Mouse (Mus musculus): ENCODE data around the gene Olfr805. TPM values are rescaled to one million over a fixed set of nuclear protein-coding genes. Genes with fewer than 3 reads are reported as not detected.

The Olfr805 gene
- not detected for polyA plus RNA-seq (2012; fragmentation: generic; extraction: Trizol)

DNA sequence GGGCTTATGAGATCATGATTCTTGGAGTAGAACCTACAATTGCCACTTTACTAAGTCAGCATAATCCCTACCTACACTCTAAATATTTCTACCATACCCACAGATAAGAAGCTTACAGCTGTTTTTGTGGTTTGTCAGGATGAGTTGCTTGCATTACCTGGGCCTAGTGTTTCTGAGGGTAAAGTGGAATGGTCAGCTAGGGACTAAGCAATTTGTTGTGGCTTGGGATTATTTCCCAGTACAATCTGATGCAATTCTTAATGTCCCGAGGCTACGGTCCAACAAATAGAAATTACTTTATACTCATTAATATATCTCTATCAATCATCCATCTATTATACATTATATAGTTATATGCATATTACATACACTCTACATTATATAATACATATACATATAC is at the start of gene Olfr805:
Olfr805 (minus strand) TSS at position 101 of the 400 bp plus-strand sequence.

DNA sequence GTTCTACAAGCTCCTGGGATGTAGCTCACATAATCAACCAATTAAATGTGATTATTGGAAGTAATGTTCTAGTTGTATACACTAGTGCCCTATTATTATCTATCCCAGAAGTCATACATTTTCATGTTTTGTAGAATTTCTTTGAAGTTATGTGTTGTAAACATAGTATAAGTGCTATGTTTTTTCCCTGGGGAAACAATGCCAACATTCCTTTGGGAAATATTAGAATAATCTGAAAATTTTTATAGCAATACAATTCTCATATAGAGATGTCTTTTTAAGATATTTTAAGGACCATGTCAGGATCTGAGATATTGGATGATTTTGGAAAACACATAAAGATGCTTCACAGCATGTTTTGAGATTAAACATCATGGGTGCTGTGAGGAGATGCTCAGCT is 45.2 kb upstream of the Olfr805 start, which contains the start of gene Olfr809:
Olfr809 (plus strand) TSS at position 301 of the 400 bp plus-strand sequence.

DNA sequence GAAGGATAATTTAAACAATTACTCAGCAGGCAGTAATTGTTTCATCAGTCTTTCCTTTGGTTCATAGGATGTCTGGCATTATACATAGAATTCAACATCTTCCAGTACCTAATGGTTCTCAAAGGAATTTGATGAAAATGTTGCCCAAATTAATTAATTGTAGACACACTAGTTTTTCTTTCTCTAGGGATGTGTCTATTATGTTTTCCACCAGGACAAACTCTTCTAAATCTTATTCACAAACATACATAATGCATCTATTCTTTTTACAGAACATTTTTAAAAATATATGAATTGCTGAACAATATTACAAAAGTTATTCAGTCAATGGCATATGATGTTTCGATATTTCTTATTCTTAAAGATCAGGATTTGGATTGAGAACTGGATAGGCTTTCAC is 36.0 kb upstream of the Olfr805 start, which contains the start of gene Olfr808:
Olfr808 (plus strand) TSS at position 301 of the 400 bp plus-strand sequence.

DNA sequence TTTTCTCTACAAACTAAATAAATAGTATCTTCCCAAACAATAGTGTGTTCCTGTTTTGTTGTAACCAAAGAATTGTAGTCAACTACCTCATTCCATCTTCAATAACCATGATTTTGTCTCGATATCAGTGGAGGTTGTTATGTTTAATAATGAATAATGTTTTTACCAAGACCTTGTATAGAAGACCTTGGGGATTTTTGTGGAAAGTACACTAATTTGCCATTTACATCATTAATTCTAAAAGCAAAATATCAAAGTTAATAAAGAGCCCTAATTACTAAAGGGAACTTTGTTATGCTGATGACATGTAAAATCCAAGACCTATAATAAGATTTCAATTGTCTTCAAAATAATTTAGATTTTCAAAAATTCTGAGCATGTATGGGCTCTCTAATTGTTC is 28.5 kb upstream of the Olfr805 start, which contains the start of gene Olfr807:
Olfr807 (minus strand) TSS at position 101 of the 400 bp plus-strand sequence.

DNA sequence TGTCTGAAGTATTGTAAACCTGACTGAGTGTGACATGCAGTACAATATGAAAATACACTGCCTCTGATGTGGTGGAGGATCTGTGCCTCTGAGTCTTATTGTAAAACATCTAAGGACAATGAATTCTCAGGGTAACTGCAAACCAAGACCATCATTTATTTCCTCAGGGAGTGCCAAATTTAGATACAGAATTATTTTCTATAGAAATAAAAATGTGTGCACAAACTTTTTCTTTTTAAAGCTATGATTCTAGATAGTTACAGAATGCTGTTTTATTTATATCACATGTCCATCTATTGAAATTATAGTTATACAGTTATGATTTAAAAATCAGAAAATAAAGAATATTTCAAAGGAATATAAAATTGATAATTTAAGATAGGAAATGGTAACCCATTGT is 12.6 kb upstream of the Olfr805 start, which contains the start of gene Olfr806:
Olfr806 (minus strand) TSS at position 101 of the 400 bp plus-strand sequence.

DNA sequence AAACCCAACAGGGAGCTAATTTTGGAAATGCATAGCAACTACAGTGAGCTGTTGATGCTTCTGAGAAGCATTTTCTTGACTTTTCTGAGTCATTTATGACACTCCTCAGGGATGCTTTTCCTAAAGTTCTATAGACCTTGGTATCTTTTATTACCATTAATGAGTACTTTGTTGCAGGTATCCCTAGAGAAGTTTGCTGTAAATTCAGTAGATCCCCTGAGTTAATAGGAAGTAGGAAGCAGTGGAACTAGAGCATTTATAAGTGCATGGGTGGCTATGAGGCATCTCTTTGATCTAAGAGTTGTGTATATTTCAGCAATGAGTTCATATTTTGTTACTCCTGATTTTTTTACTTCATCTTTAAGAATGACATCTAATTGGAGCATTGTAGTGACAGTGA is 26.3 kb downstream of the Olfr805 start, which contains the start of gene Olfr804:
Olfr804 (plus strand) TSS at position 301 of the 400 bp plus-strand sequence.

DNA sequence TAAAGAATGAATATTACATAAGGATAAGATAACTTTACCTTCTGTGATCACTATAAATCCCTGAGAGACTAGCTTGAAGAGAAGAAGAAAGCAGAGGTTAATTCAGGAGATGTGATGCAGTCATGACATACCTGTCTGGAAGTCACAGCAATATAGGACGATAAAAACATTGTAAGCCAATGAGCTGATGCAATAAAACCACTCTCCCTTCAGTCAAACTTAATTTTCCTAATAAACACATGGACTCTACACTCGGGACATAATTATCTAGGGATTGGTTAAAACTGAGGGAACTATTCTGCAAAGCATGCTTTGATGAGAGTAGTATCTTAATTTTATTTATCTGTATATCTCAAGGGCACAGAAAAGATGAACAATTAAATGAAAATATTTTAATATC is 35.0 kb downstream of the Olfr805 start, which contains the start of gene Olfr803:
Olfr803 (minus strand) TSS at position 101 of the 400 bp plus-strand sequence.

DNA sequence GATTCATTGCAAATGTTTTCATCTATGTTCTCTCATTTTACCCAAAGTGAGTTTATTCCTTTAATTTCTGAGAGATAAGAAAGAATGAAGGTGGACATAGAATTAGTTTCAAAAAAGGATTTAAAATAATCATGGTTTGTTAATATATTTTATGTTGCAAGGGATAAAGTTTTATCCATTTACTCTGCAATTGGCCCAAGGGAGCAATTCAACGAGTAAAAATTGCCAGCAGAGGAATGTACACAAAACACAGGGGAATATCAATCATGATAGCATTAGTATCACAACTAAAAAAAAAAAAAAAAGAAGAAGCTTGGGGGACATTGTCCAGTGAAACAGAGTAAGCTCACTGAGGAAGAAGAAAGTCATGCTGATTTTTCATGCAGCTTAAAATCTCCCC is 41.1 kb downstream of the Olfr805 start, which contains the start of gene Olfr802:
Olfr802 (minus strand) TSS at position 101 of the 400 bp plus-strand sequence.

DNA sequence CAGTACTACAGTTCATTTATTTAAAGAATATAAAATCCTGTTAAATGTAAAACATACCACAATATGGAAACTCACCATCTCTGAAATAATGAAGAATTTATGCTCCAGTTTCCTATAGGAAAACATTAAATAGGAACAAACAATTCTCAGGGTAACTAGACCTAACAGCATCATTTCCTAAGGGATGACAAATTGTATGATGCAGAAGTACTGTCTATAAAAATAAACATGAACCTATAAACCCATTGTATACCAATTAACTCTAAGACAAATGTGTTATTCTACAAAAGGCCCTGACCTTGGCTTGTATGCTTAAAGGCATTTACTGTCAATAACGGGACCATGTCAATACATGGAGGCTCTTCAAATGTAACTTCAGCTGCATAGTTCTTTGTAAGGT is 55.4 kb downstream of the Olfr805 start, which contains the start of gene Olfr801:
Olfr801 (minus strand) TSS at position 101 of the 400 bp plus-strand sequence.

Other genes with a start within 250 kb of the Olfr805 start
- not detected for gene Olfr789, start 244.6 kb downstream of the Olfr805 start, polyA plus RNA-seq (2012; fragmentation: generic; extraction: Trizol)
- not detected for gene Olfr790, start 230.9 kb downstream of the Olfr805 start, polyA plus RNA-seq (2012; fragmentation: generic; extraction: Trizol)
- gene Olfr791, start 207.6 kb downstream of the Olfr805 start, polyA plus RNA-seq (2012; fragmentation: generic; extraction: Trizol): not detected
- not detected for gene Olfr792, start 190.2 kb downstream of the Olfr805 start, polyA plus RNA-seq (2012; fragmentation: generic; extraction: Trizol)
- gene Olfr794, start 161.7 kb downstream of the Olfr805 start, polyA plus RNA-seq (2012; fragmentation: generic; extraction: Trizol): not detected
- not detected for gene Olfr796, start 116.8 kb downstream of the Olfr805 start, polyA plus RNA-seq (2012; fragmentation: generic; extraction: Trizol)
- not detected for gene Olfr798, start 101.4 kb downstream of the Olfr805 start, polyA plus RNA-seq (2012; fragmentation: generic; extraction: Trizol)
- not detected for gene Olfr799, start 91.9 kb downstream of the Olfr805 start, polyA plus RNA-seq (2012; fragmentation: generic; extraction: Trizol)
- gene Olfr800, start 71.7 kb downstream of the Olfr805 start, polyA plus RNA-seq (2012; fragmentation: generic; extraction: Trizol): not detected
- not detected for gene Olfr801, start 55.5 kb downstream of the Olfr805 start, polyA plus RNA-seq (2012; fragmentation: generic; extraction: Trizol)
- not detected for gene Olfr802, start 41.2 kb downstream of the Olfr805 start, polyA plus RNA-seq (2012; fragmentation: generic; extraction: Trizol)
- not detected for gene Olfr803, start 35.1 kb downstream of the Olfr805 start, polyA plus RNA-seq (2012; fragmentation: generic; extraction: Trizol)
- not detected for gene Olfr804, start 26.2 kb downstream of the Olfr805 start, polyA plus RNA-seq (2012; fragmentation: generic; extraction: Trizol)
- gene Olfr806, start 12.5 kb upstream of the Olfr805 start, polyA plus RNA-seq (2012; fragmentation: generic; extraction: Trizol): not detected
- gene Olfr807, start 28.4 kb upstream of the Olfr805 start, polyA plus RNA-seq (2012; fragmentation: generic; extraction: Trizol): not detected
- not detected for gene Olfr808, start 36.1 kb upstream of the Olfr805 start, polyA plus RNA-seq (2012; fragmentation: generic; extraction: Trizol)
- gene Olfr809, start 45.3 kb upstream of the Olfr805 start, polyA plus RNA-seq (2012; fragmentation: generic; extraction: Trizol): not detected
- not detected for gene Olfr810, start 65.5 kb upstream of the Olfr805 start, polyA plus RNA-seq (2012; fragmentation: generic; extraction: Trizol)
- gene Olfr811, start 75.0 kb upstream of the Olfr805 start, polyA plus RNA-seq (2012; fragmentation: generic; extraction: Trizol): not detected
- gene Olfr812, start 116.7 kb upstream of the Olfr805 start, polyA plus RNA-seq (2012; fragmentation: generic; extraction: Trizol): not detected
- gene Olfr813, start 126.0 kb upstream of the Olfr805 start, polyA plus RNA-seq (2012; fragmentation: generic; extraction: Trizol): not detected
- not detected for gene Olfr814, start 150.5 kb upstream of the Olfr805 start, polyA plus RNA-seq (2012; fragmentation: generic; extraction: Trizol)
- gene Olfr815, start 176.5 kb upstream of the Olfr805 start, polyA plus RNA-seq (2012; fragmentation: generic; extraction: Trizol): not detected
- gene Olfr816, start 186.2 kb upstream of the Olfr805 start, polyA plus RNA-seq (2012; fragmentation: generic; extraction: Trizol): not detected
- not detected for gene Olfr818, start 219.7 kb upstream of the Olfr805 start, polyA plus RNA-seq (2012; fragmentation: generic; extraction: Trizol)
- gene Olfr819, start 237.9 kb upstream of the Olfr805 start, polyA plus RNA-seq (2012; fragmentation: generic; extraction: Trizol): not detected
- not detected for gene Olfr247, start 246.8 kb upstream of the Olfr805 start, polyA plus RNA-seq (2012; fragmentation: generic; extraction: Trizol)

Data from C3H10T1/2 (cell line).